Mouse (Mus musculus) MEL (cell line): ENCODE results near the gene Dock1. TPM values are rescaled to one million over a fixed set of nuclear protein-coding genes. Genes with fewer than 3 reads are reported as not detected.

Experiments
- DNase-seq: peaks from one replicate; pipeline ENCODE4 v3.0.0; 2011; ENCODE audit warnings: low read depth, low spot score
- H3K27ac ChIP-seq: 2 replicates; pipeline ENCODE4 v1.5.1; 2012; ENCODE audit warnings: low read depth, mild to moderate bottlenecking, control low read depth, low read length, moderate library complexity; ENCODE audit not compliant: control insufficient read depth
- H3K27me3 ChIP-seq, 2 experiments: fragments of 150-350 bp in 1 of 2; sonication (generic) in 1 of 2; 2 replicates each; pipeline ENCODE4 v1.6.1; 2012; ENCODE audit warnings: low read length in 2 of 2, mild to moderate bottlenecking in 2 of 2, improper control_type of control experiment in 1 of 2, moderate library complexity in 1 of 2; ENCODE audit not compliant: insufficient read depth in 2 of 2, control insufficient read depth in 1 of 2
- H3K36me3 ChIP-seq, 2 experiments: 2 replicates each; pipeline ENCODE4 v1.6.1; 2012 to 2014; ENCODE audit warnings: low read length in 2 of 2, improper control_type of control experiment in 1 of 2, inconsistent platforms in 1 of 2, mild to moderate bottlenecking in 1 of 2; ENCODE audit not compliant: insufficient read depth in 2 of 2, control insufficient read depth in 1 of 2
- H3K4me1 ChIP-seq, 2 experiments: fragments of 150-350 bp in 1 of 2; sonication (generic) in 1 of 2; 2 replicates each; pipeline ENCODE4 v1.6.1; 2012; ENCODE audit warnings: low read length in 2 of 2, improper control_type of control experiment in 1 of 2, mild to moderate bottlenecking in 1 of 2; ENCODE audit not compliant: insufficient read depth in 2 of 2, control insufficient read depth in 1 of 2
- H3K4me3 ChIP-seq, 2 experiments: fragments of 150-350 bp in 1 of 2; sonication (generic) in 1 of 2; 2 replicates each; pipeline ENCODE4 v1.5.1; 2012; ENCODE audit warnings: low read depth in 2 of 2, low read length in 2 of 2, mild to moderate bottlenecking in 2 of 2, moderate library complexity in 2 of 2, control low read depth in 1 of 2, improper control_type of control experiment in 1 of 2; ENCODE audit not compliant: control insufficient read depth in 1 of 2, insufficient read depth in 1 of 2
- H3K79me2 ChIP-seq: 2 replicates; pipeline ENCODE4 v1.6.1; 2012; ENCODE audit warnings: mild to moderate bottlenecking, low read length, moderate library complexity; ENCODE audit not compliant: control insufficient read depth, poor library complexity, insufficient read depth
- H3K9ac ChIP-seq: 2 replicates; pipeline ENCODE4 v1.6.1; 2012; ENCODE audit warnings: low read depth, mild to moderate bottlenecking, control low read depth, low read length, moderate library complexity; ENCODE audit not compliant: control insufficient read depth, poor library complexity, severe bottlenecking
- H3K9me3 ChIP-seq: fragments of 150-350 bp; sonication (generic); replicated peaks from 2 replicates; pipeline ENCODE4 v1.6.1; 2012; ENCODE audit warnings: mild to moderate bottlenecking, low read length, improper control_type of control experiment, moderate library complexity; ENCODE audit not compliant: insufficient read depth
- BHLHE40 ChIP-seq: IDR thresholded peaks from 2 replicates; pipeline ENCODE4 v1.6.1; 2012; ENCODE audit warnings: low read depth, mild to moderate bottlenecking, inconsistent platforms, low read length, improper control_type of control experiment, borderline replicate concordance
- CTCF ChIP-seq, 3 experiments: IDR thresholded peaks in 2 of 3; conservative IDR thresholded peaks in 1 of 3; 2 replicates each; pipeline ENCODE4 v1.5.1; 2011 to 2012; ENCODE audit warnings: low read length in 3 of 3, low read depth in 2 of 3, mild to moderate bottlenecking in 2 of 3, improper control_type of control experiment in 1 of 3, inconsistent platforms in 1 of 3, mixed read lengths in 1 of 3, moderate library complexity in 1 of 3; ENCODE audit not compliant: control insufficient read depth in 1 of 3, insufficient read depth in 1 of 3, poor library complexity in 1 of 3, severe bottlenecking in 1 of 3
- E2F4 ChIP-seq: IDR thresholded peaks from 2 replicates; pipeline ENCODE4 v1.6.1; 2011; ENCODE audit warnings: low read depth, low read length, improper control_type of control experiment, borderline replicate concordance
- ELF1 ChIP-seq: IDR thresholded peaks from 2 replicates; pipeline ENCODE4 v1.6.1; 2014; ENCODE audit warnings: low read depth, mild to moderate bottlenecking, inconsistent platforms, low read length, improper control_type of control experiment, moderate library complexity
- ETS1 ChIP-seq: IDR thresholded peaks from 2 replicates; pipeline ENCODE4 v1.6.1; 2012; ENCODE audit warnings: low read depth, mild to moderate bottlenecking, inconsistent platforms, low read length, improper control_type of control experiment, moderate library complexity
- JUND ChIP-seq: IDR thresholded peaks from 2 replicates; pipeline ENCODE4 v1.6.1; 2011; ENCODE audit warnings: low read depth, mild to moderate bottlenecking, improper control_type of control experiment, low read length
- KAT2A ChIP-seq: conservative IDR thresholded peaks from 2 replicates; pipeline ENCODE4 v1.6.1; 2012; ENCODE audit warnings: low read depth, low read length, improper control_type of control experiment, inconsistent platforms
- MAFK ChIP-seq: IDR thresholded peaks from 2 replicates; pipeline ENCODE4 v1.6.1; 2011; ENCODE audit warnings: low read depth, mild to moderate bottlenecking, low read length, improper control_type of control experiment, borderline replicate concordance
- MAX ChIP-seq: IDR thresholded peaks from 2 replicates; pipeline ENCODE4 v1.6.1; 2011; ENCODE audit warnings: low read length, improper control_type of control experiment
- MAZ ChIP-seq: IDR thresholded peaks from 2 replicates; pipeline ENCODE4 v1.6.1; 2012; ENCODE audit warnings: low read depth, mild to moderate bottlenecking, inconsistent platforms, low read length, improper control_type of control experiment
- NELFE ChIP-seq: IDR thresholded peaks from 2 replicates; pipeline ENCODE4 v1.6.1; 2011; ENCODE audit warnings: low read depth, low read length, improper control_type of control experiment
- RAD21 ChIP-seq: IDR thresholded peaks from 2 replicates; pipeline ENCODE4 v1.6.1; 2011; ENCODE audit warnings: mild to moderate bottlenecking, low read depth, low read length, improper control_type of control experiment
- TCF12 ChIP-seq: IDR thresholded peaks from 2 replicates; pipeline ENCODE4 v1.6.1; 2014; ENCODE audit warnings: low read depth, mild to moderate bottlenecking, inconsistent platforms, low read length, improper control_type of control experiment, moderate library complexity
- UBTF ChIP-seq: IDR thresholded peaks from 2 replicates; pipeline ENCODE4 v1.6.1; 2012; ENCODE audit warnings: low read depth, mild to moderate bottlenecking, inconsistent platforms, low read length, improper control_type of control experiment, moderate library complexity, borderline replicate concordance; ENCODE audit not compliant: insufficient read depth
- USF1 ChIP-seq: IDR thresholded peaks from 2 replicates; pipeline ENCODE4 v1.6.1; 2014; ENCODE audit warnings: low read depth, mild to moderate bottlenecking, inconsistent platforms, low read length, improper control_type of control experiment, moderate library complexity
- USF2 ChIP-seq, 2 experiments: IDR thresholded peaks; 2 replicates each; pipeline ENCODE4 v1.6.1; 2011 to 2012; ENCODE audit warnings: improper control_type of control experiment in 2 of 2, low read length in 2 of 2, borderline replicate concordance in 1 of 2, inconsistent platforms in 1 of 2, low read depth in 1 of 2, mild to moderate bottlenecking in 1 of 2; ENCODE audit not compliant: insufficient read depth in 1 of 2
- ZKSCAN1 ChIP-seq: IDR thresholded peaks from 2 replicates; pipeline ENCODE4 v1.6.1; 2012; ENCODE audit warnings: low read depth, mild to moderate bottlenecking, inconsistent platforms, low read length, improper control_type of control experiment, moderate library complexity
- polyA plus RNA-seq, 2 experiments: library from polyadenylated mRNA; stranded (reverse) in 1 of 2; unstranded in 1 of 2; fragments of >175 nt in 1 of 2; fragments of >200 nt in 1 of 2; gene quantifications; 2 replicates each; pipeline versions ENCODE4 v1.2.1 to v1.2.4; 2012; ENCODE audit warnings: low replicate concordance in 2 of 2, low read depth in 1 of 2; ENCODE audit not compliant: insufficient read length in 2 of 2, insufficient read depth in 1 of 2, missing spikeins in 1 of 2
- total RNA-seq: library from RNA; depleted of rRNA; stranded (reverse); fragments of 300-350 nt; gene quantifications from 2 replicates; pipeline ENCODE4 v1.2.3, GENCODE M21; 2012

Dock1 gene
- total and polyA plus RNA-seq, 3 experiments = not detected

GRCm38 (mm10) chr7:135089626-135090025 lies 419.2 kb downstream of the Dock1 start:
- TF ChIP-seq E2F4 = no peak
- TF ChIP-seq NELFE = no peak
- Histone ChIP-seq H3K27me3 (no peaks in the 10 kb centered on the region), H3K27ac (no peak overlapping the region), H3K4me1 (no peaks in the 10 kb centered on the region), H3K9ac (no peak overlapping the region), H3K36me3 (no peaks in the 10 kb centered on the region), H3K4me3 (no peak overlapping the region), H3K9me3 (no peaks in the 10 kb centered on the region), H3K79me2 (no peaks in the 10 kb centered on the region)
- no peak for DNase-seq

- Histone ChIP-seq H3K9me3 (no peaks in the 10 kb centered on the region), H3K4me1 (no peaks in the 10 kb centered on the region), H3K27me3 (no peaks in the 10 kb centered on the region), H3K4me3 (no peak overlapping the region), H3K79me2 (no peaks in the 10 kb centered on the region), H3K36me3 (no peaks in the 10 kb centered on the region), H3K9ac (no peak overlapping the region), H3K27ac (no peak overlapping the region)
- DNase-seq = no peak
- TF ChIP-seq TCF12 (no peak), KAT2A (no peak), ELF1 (no peak), MAZ (no peak), MAFK (no peak), JUND (no peak), CTCF (IDR thresholded peaks at IDR 0.05 in 2 of 3, conservative IDR thresholded peaks at IDR 0.05 in 1 of 3; ENCODE audit: control insufficient read depth in 1 of 3, insufficient read depth in 1 of 3, low read depth in 2 of 3, low read length in 3 of 3, poor library complexity in 1 of 3, severe bottlenecking in 1 of 3) (no peak), ETS1 (no peak), MAX (no peak), USF1 (no peak), UBTF (no peak), ZKSCAN1 (no peak), RAD21 (no peak), USF2 (IDR thresholded peaks at IDR 0.05; ENCODE audit: borderline replicate concordance in 1 of 2, insufficient read depth in 1 of 2, low read depth in 1 of 2, low read length in 2 of 2) (no peak), BHLHE40 (no peak)
Measured at GRCm38 (mm10) chr7:135093851-135094250, 423.4 kb downstream of the Dock1 start.
